Mouse (Mus musculus) spleen, embryonic (tissue): ENCODE results near the gene Ankrd22.

ENCODE experiments used
- CTCF ChIA-PET: fragments of 350-600 bp; sonication (Branson Sonifier 250); formaldehyde crosslinking; loops from one replicate; lab custom pipeline; 2022; lab: Charles Lee

Gene Ankrd22

GRCm38 (mm10) chr19:34165891-34166290, at the start of gene Ankrd22:
Ankrd22 (minus strand) TSS chr19:34166053.
- CTCF ChIA-PET, result interaction anchor here (0.7 kb wide), 1 partner anchor 32 kb away, joined by 3 read pairs; no protein-coding TSS in a partner anchor

GRCm38 (mm10) chr19:34214136-34214535, 48.3 kb upstream of the Ankrd22 start:
- CTCF ChIA-PET, result interaction anchor here (0.6 kb wide), 1 partner anchor 26 kb away, joined by 4 read pairs; no protein-coding TSS in a partner anchor

- CTCF ChIA-PET, result interaction anchor here (0.6 to 0.7 kb wide), 2 partner anchors 22 to 25 kb away, joined by 4 to 13 read pairs; no protein-coding TSS in a partner anchor
These were observed 47.4 kb upstream of the Ankrd22 start for GRCm38 (mm10) chr19:34213251-34213645.

DNA sequence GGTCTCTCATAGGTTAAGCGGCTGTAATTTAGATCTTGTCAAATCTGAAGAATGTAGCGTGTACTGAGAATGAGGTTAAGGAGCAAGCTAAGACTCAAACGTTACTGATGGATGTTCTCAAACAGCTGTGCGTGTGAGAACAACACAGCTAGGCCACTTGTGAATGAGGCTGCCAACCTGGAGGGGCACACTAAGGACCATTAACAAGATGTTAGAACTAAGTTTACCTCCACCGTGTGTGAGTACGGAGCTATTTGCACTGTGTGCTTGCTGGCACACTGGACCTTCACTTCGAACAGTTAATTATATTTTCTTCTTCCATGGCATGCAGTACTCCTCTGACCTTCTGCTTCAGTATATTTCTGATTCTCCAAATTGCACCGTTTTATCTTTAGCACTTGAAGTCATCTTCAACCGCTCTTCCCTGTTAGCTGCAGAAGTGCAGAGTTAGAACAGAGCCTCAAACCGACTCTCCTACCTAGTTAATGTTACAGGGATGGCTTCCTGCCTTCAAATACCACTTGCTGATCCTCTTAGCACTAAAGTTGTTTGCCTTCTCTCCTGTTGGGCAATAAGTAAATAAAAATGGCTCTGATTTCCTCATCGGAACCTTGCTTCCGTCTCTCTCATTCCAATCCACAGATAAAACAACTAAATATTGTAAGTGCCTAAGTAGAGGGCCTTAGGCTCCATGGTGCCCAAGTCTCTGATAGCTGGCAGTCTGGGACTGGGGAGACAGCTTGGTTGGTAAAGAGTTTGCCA, 46.8 kb upstream of the Ankrd22 start:
- CTCF ChIA-PET, result interaction anchor here (0.5 kb wide), 1 partner anchor 166 kb away, joined by 5 read pairs; no protein-coding TSS in a partner anchor

- CTCF ChIA-PET, result interaction anchor here (0.7 to 0.9 kb wide), 2 partner anchors 25 to 48 kb away, joined by 3 to 6 read pairs; no protein-coding TSS in a partner anchor
These were observed 45.0 kb upstream of the Ankrd22 start for GRCm38 (mm10) chr19:34210841-34211240.

DNA sequence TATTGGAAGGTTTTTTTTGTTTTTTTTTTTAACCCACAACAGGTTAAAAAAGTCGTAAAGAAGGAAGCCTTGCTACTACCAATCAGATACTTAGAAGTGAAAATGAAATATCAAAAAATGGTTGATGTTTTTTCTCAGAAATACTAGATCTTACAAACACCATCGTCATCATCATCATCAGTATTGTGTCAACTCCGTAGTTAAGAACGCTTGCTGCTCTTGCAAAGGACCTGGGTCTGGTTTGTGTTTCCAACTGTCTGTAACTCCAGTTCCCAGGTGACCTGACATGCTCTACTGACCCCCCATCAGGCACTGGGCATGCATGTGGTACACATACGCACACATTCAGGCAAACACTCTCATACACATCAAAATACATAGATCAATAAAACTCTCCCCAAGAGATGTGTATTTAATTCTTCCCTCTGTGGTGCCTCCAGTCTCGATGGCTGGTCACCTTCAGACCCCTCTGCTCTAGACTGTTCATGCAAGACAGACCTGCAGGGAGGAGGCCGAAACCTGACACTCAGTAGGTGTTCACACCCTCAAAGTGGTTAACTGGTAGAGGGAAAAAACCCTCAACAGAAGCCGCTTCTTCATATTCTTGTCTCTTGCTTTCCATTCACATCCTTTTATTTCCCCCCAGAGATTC, 44.2 kb upstream of the Ankrd22 start:
- CTCF ChIA-PET, result interaction anchor here (0.9 kb wide), 1 partner anchor 47 kb away, joined by 3 read pairs; no protein-coding TSS in a partner anchor

- CTCF ChIA-PET, result no interaction called here
These were observed 43.2 kb upstream of the Ankrd22 start for GRCm38 (mm10) chr19:34209031-34209430.

DNA sequence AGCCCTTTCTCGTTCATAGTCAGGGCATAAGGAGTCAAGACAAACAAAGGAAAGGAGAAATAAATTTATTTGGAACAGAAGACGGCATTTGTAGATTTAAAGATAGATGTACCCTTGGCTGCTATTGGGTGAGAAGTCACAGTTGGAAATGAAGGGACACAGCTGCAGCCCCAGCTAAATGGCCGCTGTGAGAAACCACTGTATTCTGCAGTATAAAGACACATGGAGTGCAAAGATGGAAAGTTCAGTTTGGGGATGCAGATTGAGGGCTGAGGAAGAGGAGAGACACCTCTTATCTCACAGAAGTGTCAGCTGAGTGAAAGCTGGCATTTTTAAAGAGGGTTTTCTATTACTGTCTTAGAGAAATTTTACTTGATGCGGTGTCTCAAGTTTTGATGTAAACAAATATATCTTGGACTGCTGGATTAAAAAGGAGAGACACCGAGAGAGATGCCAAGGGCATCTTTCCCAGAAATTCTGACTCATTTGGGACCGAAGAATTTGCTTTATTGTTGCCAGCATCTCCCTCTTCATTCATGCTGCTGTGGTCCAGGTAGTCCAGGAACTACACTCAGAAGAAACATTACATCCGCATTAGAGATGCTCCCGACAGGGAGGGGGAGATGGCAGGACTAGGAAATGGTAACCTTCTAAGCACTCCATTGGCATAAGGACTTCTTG, 41.0 kb upstream of the Ankrd22 start:
- CTCF ChIA-PET, result interaction anchor here (0.7 kb wide), 1 partner anchor 1137 kb away, joined by 3 read pairs; no protein-coding TSS in a partner anchor

- CTCF ChIA-PET, result interaction anchor here (0.6 to 0.7 kb wide), 2 partner anchors 17 to 1548 kb away, joined by 3 to 16 read pairs; no protein-coding TSS in a partner anchor
These were observed 40.3 kb upstream of the Ankrd22 start for GRCm38 (mm10) chr19:34206128-34206527.

DNA sequence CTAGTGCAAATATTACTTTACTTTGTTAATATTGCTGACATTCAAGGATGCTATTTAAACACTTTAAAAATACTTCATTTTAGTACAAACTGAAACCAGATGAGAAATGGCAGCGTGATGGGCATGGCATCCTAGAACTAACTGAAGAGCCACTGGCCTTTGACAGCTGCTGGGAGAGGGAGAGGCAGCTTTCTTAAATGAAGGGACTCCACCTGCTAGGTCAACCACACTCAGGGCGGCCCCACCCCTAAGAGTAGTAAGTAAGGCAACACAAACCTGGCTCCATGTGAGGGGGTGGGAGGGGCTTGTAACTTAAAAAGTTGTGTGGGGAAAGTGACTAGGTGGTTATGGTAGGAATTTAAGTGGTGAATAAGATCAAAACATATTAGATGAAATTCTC, 36.8 kb upstream of the Ankrd22 start:
- CTCF ChIA-PET, result no interaction called here

DNA sequence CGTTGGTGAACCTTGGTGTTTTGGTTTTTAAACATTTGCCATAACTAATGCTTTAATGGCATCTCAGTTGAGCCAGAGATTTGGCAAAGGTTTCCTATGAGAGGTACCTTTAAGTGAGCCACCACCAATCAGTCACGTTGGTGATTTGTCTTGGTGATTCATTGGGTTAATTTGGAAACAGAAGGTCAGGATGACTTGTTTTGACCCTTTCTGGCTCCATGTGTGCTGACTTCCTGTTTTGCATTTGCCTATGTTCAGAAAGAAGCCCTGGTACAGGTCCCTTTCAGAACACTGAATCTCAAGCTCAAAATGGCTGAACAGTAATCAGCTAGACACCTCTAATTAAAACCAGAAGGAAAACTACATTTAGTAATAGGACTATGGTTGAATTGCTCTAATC, 33.6 kb upstream of the Ankrd22 start:
- CTCF ChIA-PET, result no interaction called here

DNA sequence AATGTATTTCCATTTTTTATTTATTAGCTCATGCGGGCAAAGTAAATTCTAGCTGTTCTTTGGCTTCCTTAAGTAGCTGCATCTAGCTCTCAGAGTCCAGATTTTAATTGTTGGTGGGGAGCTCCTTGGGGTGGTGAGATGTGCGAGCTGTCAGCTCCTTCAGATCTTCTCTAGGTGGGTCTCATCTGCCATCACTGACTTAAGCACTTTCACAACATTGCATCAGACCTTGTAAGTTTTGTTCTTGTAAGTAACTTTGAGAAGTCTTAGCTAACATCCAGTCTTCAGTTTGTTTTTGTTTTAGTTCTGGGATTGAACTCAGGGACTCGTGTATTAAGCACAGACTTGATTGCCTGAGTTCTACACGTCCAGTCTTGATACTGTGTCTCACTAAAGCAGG, 33.0 kb upstream of the Ankrd22 start:
- CTCF ChIA-PET, result no interaction called here

GRCm38 (mm10) chr19:34198066-34198465, 32.2 kb upstream of the Ankrd22 start:
- CTCF ChIA-PET, result interaction anchor here (0.6 kb wide), 1 partner anchor 32 kb away, joined by 3 read pairs; the partner anchor contains the start of gene Ankrd22

DNA sequence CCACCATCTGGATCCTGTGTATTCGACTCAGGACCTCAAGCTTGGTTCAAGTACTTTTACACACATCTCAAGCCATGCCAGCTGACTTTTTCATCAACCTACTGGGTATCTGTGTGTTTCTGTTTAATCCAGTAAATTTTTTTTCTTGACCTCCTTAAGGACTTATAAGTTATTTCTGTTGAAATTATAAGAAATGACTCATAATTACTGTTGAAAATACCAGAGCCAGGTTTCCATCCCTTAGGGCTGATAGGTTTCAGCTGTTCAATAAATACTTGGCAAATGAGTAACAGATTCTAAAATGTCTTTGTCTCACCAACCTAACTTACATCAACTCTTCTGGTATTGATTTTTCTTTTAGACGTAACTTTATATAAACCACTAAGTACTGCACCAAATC, 29.2 kb upstream of the Ankrd22 start:
- CTCF ChIA-PET, result interaction anchor here (1.6 kb wide), 1 partner anchor 24 kb away, joined by 7 read pairs; no protein-coding TSS in a partner anchor

DNA sequence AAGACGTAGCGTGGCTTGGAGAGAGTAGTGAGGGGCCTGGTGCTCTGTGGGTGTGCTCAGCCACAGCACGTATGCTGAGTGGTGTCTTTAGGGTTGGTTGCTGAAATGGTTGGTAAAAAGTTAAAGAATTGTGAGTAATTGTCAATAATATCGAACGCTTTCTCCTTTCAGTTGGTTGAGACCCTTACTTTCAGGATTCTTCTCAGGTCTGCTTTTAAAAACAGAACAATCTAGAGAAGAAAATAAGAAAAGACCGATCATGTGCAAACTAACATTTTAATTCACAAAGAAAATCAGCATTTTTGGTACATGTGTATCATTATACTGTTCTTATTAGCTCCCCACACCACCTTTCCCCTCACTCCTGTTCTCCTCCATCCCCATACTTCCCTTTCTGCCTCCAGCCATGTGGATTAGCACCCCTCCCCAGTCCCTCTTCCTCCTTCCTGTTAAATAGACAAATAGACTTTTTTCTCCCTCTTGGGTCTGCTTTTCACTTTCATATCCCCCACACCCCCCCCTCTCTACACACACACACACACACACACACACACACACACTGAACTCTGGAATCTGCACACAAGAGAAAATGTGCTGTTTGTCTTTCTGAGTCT, 28.4 kb upstream of the Ankrd22 start:
- CTCF ChIA-PET, result interaction anchor here (1.6 kb wide), 1 partner anchor 24 kb away, joined by 7 read pairs; no protein-coding TSS in a partner anchor

DNA sequence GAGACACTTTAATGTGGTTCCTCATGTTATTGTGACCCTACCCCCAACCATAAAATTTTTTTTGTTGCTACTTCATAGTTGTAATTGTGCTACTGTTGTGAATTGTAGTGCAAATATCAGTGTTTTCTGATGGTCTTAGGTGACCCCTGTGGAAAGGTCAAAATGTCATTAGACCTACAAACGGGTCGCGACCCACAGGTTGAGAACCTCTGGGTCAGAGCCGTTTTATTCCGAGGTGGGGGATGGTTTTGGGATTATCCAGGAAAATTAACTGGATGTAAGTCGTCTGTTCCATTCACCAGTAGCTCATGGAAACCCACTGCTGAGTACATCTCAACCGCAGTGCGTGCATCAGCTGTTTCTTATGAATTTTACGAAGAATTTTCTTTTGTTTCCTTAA, 27.8 kb upstream of the Ankrd22 start:
- CTCF ChIA-PET, result interaction anchor here (1.6 kb wide), 1 partner anchor 25 kb away, joined by 7 read pairs; no protein-coding TSS in a partner anchor

DNA sequence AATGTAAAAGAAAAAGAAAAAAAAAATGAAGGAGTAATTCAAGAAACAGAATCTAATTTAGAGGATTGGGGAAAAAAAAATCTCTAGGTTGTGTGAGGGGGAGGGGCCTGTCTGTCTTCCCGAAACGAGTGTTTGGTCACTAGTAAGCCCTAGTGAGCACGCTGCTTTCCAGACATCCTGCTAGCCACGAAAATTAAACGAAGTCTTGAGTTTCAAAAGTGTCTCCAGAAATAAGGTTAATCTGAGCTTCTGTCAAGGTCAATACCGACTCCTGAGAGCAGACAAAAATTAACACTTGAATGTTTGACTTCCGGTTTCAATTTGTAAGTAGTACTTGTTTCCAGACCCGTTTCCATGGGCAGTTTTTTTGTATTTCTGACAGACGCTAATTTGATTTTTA, 27.3 kb upstream of the Ankrd22 start:
- CTCF ChIA-PET, result no interaction called here

DNA sequence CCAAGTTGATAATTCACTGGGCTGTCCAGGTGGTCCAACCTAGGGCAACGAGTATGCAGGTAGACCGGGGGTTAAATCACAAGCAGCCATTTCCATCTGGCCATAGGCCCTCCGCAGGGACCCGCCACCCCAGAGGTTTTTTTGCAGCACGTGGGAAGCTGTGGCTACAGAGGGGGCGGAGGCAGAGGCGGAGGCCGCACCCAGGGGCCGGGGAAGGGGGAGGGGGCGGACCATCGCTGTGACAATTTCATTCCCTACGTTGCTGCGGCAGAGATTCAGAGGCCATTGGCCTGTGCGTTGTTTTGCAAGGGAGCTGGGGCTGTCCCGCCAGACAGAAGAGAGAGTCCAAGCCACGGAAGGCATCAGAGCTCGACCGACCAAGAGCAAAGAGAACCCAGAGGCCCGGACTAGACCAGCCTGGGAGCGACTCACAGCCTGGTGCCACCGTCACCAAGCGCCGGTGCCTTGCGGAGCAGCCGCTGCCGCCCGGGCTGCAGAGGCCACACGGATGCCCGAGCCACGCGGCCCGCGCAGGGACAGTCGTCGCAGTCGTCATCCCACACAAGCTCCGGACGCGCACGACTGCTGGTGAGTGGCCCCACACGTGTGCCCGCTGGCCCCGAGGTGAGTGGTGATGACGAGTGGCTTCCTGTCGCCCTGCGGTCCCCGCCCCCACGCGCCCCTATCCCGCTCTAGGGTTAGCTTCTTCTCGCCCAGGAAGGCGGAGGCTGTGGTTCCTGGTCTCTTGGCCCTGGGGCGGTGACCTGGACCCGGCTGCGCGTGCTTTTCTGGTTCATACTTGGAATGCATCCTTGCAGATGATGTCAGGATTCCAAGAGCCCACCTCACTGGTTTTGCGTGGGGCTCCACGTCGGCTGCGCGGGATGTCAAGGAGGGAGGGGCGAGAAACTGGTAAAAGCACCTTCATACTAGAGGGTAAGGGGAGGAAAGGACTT, 26.4 kb upstream of the Ankrd22 start, which contains the start of gene Stambpl1:
Gene Stambpl1, plus strand, starts transcription at position 222 of the 956 bp plus-strand sequence.
- CTCF ChIA-PET, result interaction anchor here (1.0 kb wide), 1 partner anchor 9 kb away, joined by 3 read pairs; no protein-coding TSS in a partner anchor

DNA sequence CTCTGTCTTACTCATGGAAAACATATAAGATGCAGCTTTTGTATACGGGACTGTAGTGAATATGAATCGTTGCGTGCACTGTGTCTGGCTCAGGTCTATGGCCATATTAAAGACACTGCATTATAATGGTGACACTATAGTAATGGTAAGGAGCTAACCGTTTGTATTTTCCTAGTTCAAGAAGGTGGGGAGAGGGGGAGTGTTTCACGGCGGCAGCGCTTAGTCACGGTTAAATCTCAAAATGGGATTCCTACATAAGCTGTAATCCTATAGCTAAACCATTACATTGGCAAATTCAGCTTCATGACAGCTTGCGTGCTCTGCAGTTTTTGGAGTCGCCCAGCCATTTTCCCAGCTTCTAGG, 25.8 kb upstream of the Ankrd22 start:
- CTCF ChIA-PET, result interaction anchor here (1.0 kb wide), 1 partner anchor 9 kb away, joined by 3 read pairs; no protein-coding TSS in a partner anchor

- CTCF ChIA-PET, result no interaction called here
These were observed 21.0 kb upstream of the Ankrd22 start for GRCm38 (mm10) chr19:34186845-34187244.
